Mouse (Mus musculus) liver, postnatal 0 days (tissue): ENCODE results near the gene AI481877.

ENCODE experiments used
- CTCF ChIP-seq: sonication (generic); IDR thresholded peaks from 2 replicates; pipeline ENCODE4 v1.5.1; 2016; ENCODE audit warnings: antibody characterized with exemption, low read depth
- EP300 ChIP-seq: IDR thresholded peaks from 2 replicates; pipeline ENCODE4 v1.6.1; 2016; ENCODE audit warnings: antibody characterized with exemption, low read depth, mild to moderate bottlenecking

- TF ChIP-seq CTCF (no peak), EP300 (peak; percentile 39; the same call in 1 of the 2 replicates)
Measured at GRCm38 (mm10) chr4:59156897-59157592, 18.3 kb upstream of the AI481877 start.
